Mouse (Mus musculus) liver, adult 2 months (tissue): ENCODE data around the gene Psmg3.

Source experiments
- CTCF ChIP-seq: fragments of 200-500 bp; IDR thresholded peaks from 2 replicates; pipeline ENCODE4 v1.5.1; 2011; ENCODE audit warnings: low read depth, low read length, control low read depth
- POLR2A ChIP-seq: fragments of 200-500 bp; IDR thresholded peaks from 2 replicates; pipeline ENCODE4 v1.6.1; 2011; ENCODE audit warnings: low read length, control low read depth; ENCODE audit not compliant: insufficient read depth; ENCODE audit errors: extremely low read depth

DNA sequence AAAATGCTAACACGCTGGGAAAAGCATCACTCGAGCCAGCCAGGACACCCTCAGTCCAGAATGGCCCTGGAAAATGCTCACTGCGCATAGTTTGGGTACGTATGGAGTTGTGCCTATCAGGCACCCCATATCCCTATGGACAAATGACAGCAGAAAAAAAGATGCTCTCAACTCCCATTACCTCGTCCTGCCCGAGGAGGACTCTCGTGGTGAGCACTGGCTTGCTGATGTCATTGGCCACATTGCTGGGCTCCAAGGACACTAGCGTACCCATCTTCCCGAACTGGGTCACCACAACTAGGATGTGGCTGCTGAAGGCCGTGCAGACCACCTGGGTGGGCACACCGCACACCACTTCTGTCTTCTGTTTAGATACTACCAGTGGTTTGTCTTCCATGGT lies 738 bp downstream of the Psmg3 start:
- TF ChIP-seq CTCF (no peak), POLR2A (no peak)
